Mouse (Mus musculus): Measurements from ENCODE around the gene Pcolce.

Gene Pcolce

GRCm38 (mm10) chr5:137596601-137597261 lies 16.9 kb downstream of the Pcolce start:
- TF ChIP-seq POU5F1 (IDR thresholded peaks at IDR 0.05; ENCODE audit: borderline replicate concordance, low read length) = no peak
- no peak for TF ChIP-seq NANOG (IDR thresholded peaks at IDR 0.05; ENCODE audit: borderline replicate concordance, low read length)
- no peak for TF ChIP-seq CTCF (conservative IDR thresholded peaks at IDR 0.05; ENCODE audit: low read length)

GRCm38 (mm10) chr5:137595921-137596320 lies 17.7 kb downstream of the Pcolce start:
- Histone ChIP-seq H3K9me3 (ENCODE audit: low read length) (no peaks in the 10 kb centered on the region), H3K4me3 (replicated peaks; ENCODE audit: low read length) (0 out of 2 replicates have a peak overlapping the region, but pooled peaks have one; percentile 95), H3K36me3 (ENCODE audit: insufficient read depth, low read length) (peaks cover 13% of the 10 kb centered on the region), H3K4me1 (replicated peaks; ENCODE audit: low read depth, low read length) (peaks cover 47% of the 10 kb centered on the region), H3K27me3 (ENCODE audit: insufficient read depth, low read length) (no peaks in the 10 kb centered on the region)
- TF ChIP-seq POU5F1 (IDR thresholded peaks at IDR 0.05; ENCODE audit: borderline replicate concordance, low read length) (no peak), CTCF (conservative IDR thresholded peaks at IDR 0.05; ENCODE audit: low read length) (no peak), NANOG (IDR thresholded peaks at IDR 0.05; ENCODE audit: borderline replicate concordance, low read length) (no peak)

More at GRCm38 (mm10) chr5:137596601-137597261, 16.9 kb downstream of the Pcolce start:
- Histone ChIP-seq H3K4me1 (replicated peaks; ENCODE audit: low read depth, low read length) (peaks cover 47% of the 10 kb centered on the region), H3K36me3 (ENCODE audit: insufficient read depth, low read length) (peaks cover 13% of the 10 kb centered on the region), H3K27me3 (ENCODE audit: insufficient read depth, low read length) (no peaks in the 10 kb centered on the region), H3K4me3 (replicated peaks; ENCODE audit: low read length) (peak overlapping the region; percentile 95), H3K9me3 (ENCODE audit: low read length) (no peaks in the 10 kb centered on the region)

GRCm38 (mm10) chr5:137590507-137590906 lies 23.1 kb downstream of the Pcolce start:
- TF ChIP-seq POU5F1 (IDR thresholded peaks at IDR 0.05; ENCODE audit: borderline replicate concordance, low read length) (no peak), NANOG (IDR thresholded peaks at IDR 0.05; ENCODE audit: borderline replicate concordance, low read length) (no peak), CTCF (conservative IDR thresholded peaks at IDR 0.05; ENCODE audit: low read length) (no peak)
- H3K36me3 ChIP-seq (ENCODE audit: insufficient read depth, low read length) = no peaks in the 10 kb centered on the region
- H3K4me3 ChIP-seq (replicated peaks; ENCODE audit: low read length) = no peak overlapping the region
- no peaks in the 10 kb centered on the region for H3K9me3 ChIP-seq (ENCODE audit: low read length)
- H3K4me1 ChIP-seq (replicated peaks; ENCODE audit: low read depth, low read length) = peaks cover 30% of the 10 kb centered on the region
- H3K27me3 ChIP-seq (ENCODE audit: insufficient read depth, low read length) = no peaks in the 10 kb centered on the region

- no peak overlapping the region for H3K4me3 ChIP-seq (replicated peaks; ENCODE audit: low read length)
- no peaks in the 10 kb centered on the region for H3K9me3 ChIP-seq (ENCODE audit: low read length)
- no peaks in the 10 kb centered on the region for H3K36me3 ChIP-seq (ENCODE audit: insufficient read depth, low read length)
- TF ChIP-seq CTCF (conservative IDR thresholded peaks at IDR 0.05; ENCODE audit: low read length) (peak; percentile 72), POU5F1 (IDR thresholded peaks at IDR 0.05; ENCODE audit: borderline replicate concordance, low read length) (no peak)
- peaks cover 32% of the 10 kb centered on the region for H3K27me3 ChIP-seq (ENCODE audit: insufficient read depth, low read length)
- H3K4me1 ChIP-seq (replicated peaks; ENCODE audit: low read depth, low read length) = peaks cover 42% of the 10 kb centered on the region
These were observed 28.6 kb downstream of the Pcolce start for GRCm38 (mm10) chr5:137584976-137585375.

GRCm38 (mm10) chr5:137583670-137584169 lies 29.9 kb downstream of the Pcolce start:
- Histone ChIP-seq H3K27me3 (ENCODE audit: insufficient read depth, low read length) (peaks cover 36% of the 10 kb centered on the region), H3K9me3 (ENCODE audit: low read length) (no peaks in the 10 kb centered on the region), H3K4me3 (replicated peaks; ENCODE audit: low read length) (peak overlapping the region; percentile 68), H3K36me3 (ENCODE audit: insufficient read depth, low read length) (no peaks in the 10 kb centered on the region), H3K4me1 (replicated peaks; ENCODE audit: low read depth, low read length) (peaks cover 42% of the 10 kb centered on the region)
- TF ChIP-seq NANOG (IDR thresholded peaks at IDR 0.05; ENCODE audit: borderline replicate concordance, low read length) (no peak), CTCF (conservative IDR thresholded peaks at IDR 0.05; ENCODE audit: low read length) (no peak)

GRCm38 (mm10) chr5:137582702-137583101 lies 30.9 kb downstream of the Pcolce start:
- H3K36me3 ChIP-seq (ENCODE audit: insufficient read depth, low read length) = no peaks in the 10 kb centered on the region
- TF ChIP-seq NANOG (IDR thresholded peaks at IDR 0.05; ENCODE audit: borderline replicate concordance, low read length) = no peak
- TF ChIP-seq POU5F1 (IDR thresholded peaks at IDR 0.05; ENCODE audit: borderline replicate concordance, low read length) = no peak
- no peak for TF ChIP-seq CTCF (conservative IDR thresholded peaks at IDR 0.05; ENCODE audit: low read length)

GRCm38 (mm10) chr5:137580246-137580645 lies 33.3 kb downstream of the Pcolce start:
- TF ChIP-seq POU5F1 (IDR thresholded peaks at IDR 0.05; ENCODE audit: borderline replicate concordance, low read length) = no peak
- TF ChIP-seq CTCF (conservative IDR thresholded peaks at IDR 0.05; ENCODE audit: low read length) = no peak
- no peak for TF ChIP-seq NANOG (IDR thresholded peaks at IDR 0.05; ENCODE audit: borderline replicate concordance, low read length)
- no peaks in the 10 kb centered on the region for H3K9me3 ChIP-seq (ENCODE audit: low read length)
- H3K36me3 ChIP-seq (ENCODE audit: insufficient read depth, low read length) = no peaks in the 10 kb centered on the region
- no peak overlapping the region for H3K4me3 ChIP-seq (replicated peaks; ENCODE audit: low read length)
- H3K27me3 ChIP-seq (ENCODE audit: insufficient read depth, low read length) = peaks cover 51% of the 10 kb centered on the region
- H3K4me1 ChIP-seq (replicated peaks; ENCODE audit: low read depth, low read length) = peaks cover 27% of the 10 kb centered on the region

More at GRCm38 (mm10) chr5:137582702-137583101, 30.9 kb downstream of the Pcolce start:
- Histone ChIP-seq H3K27me3 (ENCODE audit: insufficient read depth, low read length) (peaks cover 39% of the 10 kb centered on the region), H3K4me3 (replicated peaks; ENCODE audit: low read length) (peak overlapping the region; percentile 68), H3K9me3 (ENCODE audit: low read length) (no peaks in the 10 kb centered on the region), H3K4me1 (replicated peaks; ENCODE audit: low read depth, low read length) (peaks cover 42% of the 10 kb centered on the region)

GRCm38 (mm10) chr5:137574470-137574901 lies 39.1 kb downstream of the Pcolce start:
- H3K4me3 ChIP-seq (replicated peaks; ENCODE audit: low read length) = peak overlapping the region; percentile 52; the same call in 1 of the 2 replicates
- H3K4me1 ChIP-seq (replicated peaks; ENCODE audit: low read depth, low read length) = peaks cover 33% of the 10 kb centered on the region
- TF ChIP-seq CTCF (conservative IDR thresholded peaks at IDR 0.05; ENCODE audit: low read length) (peak; percentile 24), POU5F1 (IDR thresholded peaks at IDR 0.05; ENCODE audit: borderline replicate concordance, low read length) (no peak)
- H3K9me3 ChIP-seq (ENCODE audit: low read length) = no peaks in the 10 kb centered on the region
- no peaks in the 10 kb centered on the region for H3K36me3 ChIP-seq (ENCODE audit: insufficient read depth, low read length)
- H3K27me3 ChIP-seq (ENCODE audit: insufficient read depth, low read length) = peaks cover 51% of the 10 kb centered on the region
